Mouse (Mus musculus): ENCODE measurements around the gene Ly6g5b. TPM values are rescaled to one million over a fixed set of nuclear protein-coding genes. Genes with fewer than 3 reads are reported as not detected.

Ly6g5b gene
- polyA plus RNA-seq (2012; fragmentation: generic; extraction: Trizol) = 0.28 TPM
- long read RNA-seq, experiment 1 = 0 reads
- long read RNA-seq, experiment 2 = 0 reads

- H3K4me3 ChIP-seq (ENCODE audit: insufficient read depth, poor library complexity, severe bottlenecking) = no peak within 1 kb of the TSS
- peaks cover 9% of the 10 kb centered on the region for H3K79me3 ChIP-seq (ENCODE audit: low read depth)
- peaks cover 20% of the 10 kb centered on the region for H3K79me2 ChIP-seq (ENCODE audit: control insufficient read depth, insufficient read depth)
- H3K27me3 ChIP-seq (ENCODE audit: control insufficient read depth, insufficient read depth, insufficient read length) = no peaks in the 10 kb centered on the region
- H3ac ChIP-seq (ENCODE audit: control insufficient read depth, insufficient read length, low read depth) = no peak within 1 kb of the TSS
- no peak for TF ChIP-seq MAX (IDR thresholded peaks at IDR 0.05)
- TF ChIP-seq FOSL1 (IDR thresholded peaks at IDR 0.05; ENCODE audit: insufficient read depth, low read length, poor library complexity, severe bottlenecking) = no peak
- TF ChIP-seq MYOD1 (IDR thresholded peaks at IDR 0.05; ENCODE audit: control insufficient read depth, insufficient read length, low read depth) = no peak
- TF ChIP-seq CTCF (IDR thresholded peaks at IDR 0.05; ENCODE audit: control insufficient read depth, insufficient read depth, insufficient read length) = no peak
- TF ChIP-seq CEBPB (IDR thresholded peaks at IDR 0.05; ENCODE audit: low read depth) = no peak
- TF ChIP-seq MYOG (IDR thresholded peaks at IDR 0.05; ENCODE audit: control insufficient read depth, extremely low read depth, insufficient read length) = no peak
- TF ChIP-seq USF1 (IDR thresholded peaks at IDR 0.05; ENCODE audit: low read depth) = no peak
- peaks cover 49% of the 10 kb centered on the region for H3K36me3 ChIP-seq (ENCODE audit: control insufficient read depth, insufficient read depth)
Observed at GRCm38 (mm10) chr17:35115046-35116019, at the start of gene Ly6g5b. Gene Ly6g5b, minus strand, starts transcription at chr17:35115428.

- H3K79me2 ChIP-seq (ENCODE audit: control insufficient read depth, insufficient read depth) = peaks cover 68% of the 10 kb centered on the region
- peaks cover 41% of the 10 kb centered on the region for H3K36me3 ChIP-seq (ENCODE audit: control insufficient read depth, insufficient read depth)
- no peaks in the 10 kb centered on the region for H3K27me3 ChIP-seq (ENCODE audit: control insufficient read depth, insufficient read depth, insufficient read length)
- H3K4me3 ChIP-seq (ENCODE audit: insufficient read depth, poor library complexity, severe bottlenecking) = peak overlapping the region; percentile 96
- H3ac ChIP-seq (ENCODE audit: control insufficient read depth, insufficient read length, low read depth) = peak overlapping the region; percentile 100
- TF ChIP-seq FOSL1 (IDR thresholded peaks at IDR 0.05; ENCODE audit: insufficient read depth, low read length, poor library complexity, severe bottlenecking) = no peak
- no peak for TF ChIP-seq MYOG (IDR thresholded peaks at IDR 0.05; ENCODE audit: control insufficient read depth, extremely low read depth, insufficient read length)
- TF ChIP-seq USF1 (IDR thresholded peaks at IDR 0.05; ENCODE audit: low read depth) = no peak
- TF ChIP-seq MYOD1 (IDR thresholded peaks at IDR 0.05; ENCODE audit: control insufficient read depth, insufficient read length, low read depth) = no peak
- TF ChIP-seq MAX (IDR thresholded peaks at IDR 0.05) = no peak
- no peak for TF ChIP-seq CEBPB (IDR thresholded peaks at IDR 0.05; ENCODE audit: low read depth)
- no peak for TF ChIP-seq CTCF (IDR thresholded peaks at IDR 0.05; ENCODE audit: control insufficient read depth, insufficient read depth, insufficient read length)
- peaks cover 51% of the 10 kb centered on the region for H3K79me3 ChIP-seq (ENCODE audit: low read depth)
Observed at GRCm38 (mm10) chr17:35164218-35164567, 49.0 kb upstream of the Ly6g5b start.

- H3K79me2 ChIP-seq (ENCODE audit: control insufficient read depth, insufficient read depth) = peaks cover 75% of the 10 kb centered on the region
- peak overlapping the region; percentile 96 for H3K4me3 ChIP-seq (ENCODE audit: insufficient read depth, poor library complexity, severe bottlenecking)
- no peak for TF ChIP-seq CTCF (IDR thresholded peaks at IDR 0.05; ENCODE audit: control insufficient read depth, insufficient read depth, insufficient read length)
- no peak for TF ChIP-seq MYOG (IDR thresholded peaks at IDR 0.05; ENCODE audit: control insufficient read depth, extremely low read depth, insufficient read length)
- TF ChIP-seq MAX (IDR thresholded peaks at IDR 0.05) = no peak
- no peak for TF ChIP-seq CEBPB (IDR thresholded peaks at IDR 0.05; ENCODE audit: low read depth)
- TF ChIP-seq MYOD1 (IDR thresholded peaks at IDR 0.05; ENCODE audit: control insufficient read depth, insufficient read length, low read depth) = no peak
- no peak for TF ChIP-seq FOSL1 (IDR thresholded peaks at IDR 0.05; ENCODE audit: insufficient read depth, low read length, poor library complexity, severe bottlenecking)
- no peak for TF ChIP-seq USF1 (IDR thresholded peaks at IDR 0.05; ENCODE audit: low read depth)
- no peaks in the 10 kb centered on the region for H3K27me3 ChIP-seq (ENCODE audit: control insufficient read depth, insufficient read depth, insufficient read length)
- H3ac ChIP-seq (ENCODE audit: control insufficient read depth, insufficient read length, low read depth) = peak overlapping the region; percentile 100
- H3K36me3 ChIP-seq (ENCODE audit: control insufficient read depth, insufficient read depth) = peaks cover 48% of the 10 kb centered on the region
- H3K79me3 ChIP-seq (ENCODE audit: low read depth) = peaks cover 54% of the 10 kb centered on the region
Observed at GRCm38 (mm10) chr17:35163326-35164081, 48.3 kb upstream of the Ly6g5b start.

GRCm38 (mm10) chr17:35162730-35163129 is 47.5 kb upstream of the Ly6g5b start:
- Histone ChIP-seq H3ac (ENCODE audit: control insufficient read depth, insufficient read length, low read depth) (peak overlapping the region; percentile 62), H3K36me3 (ENCODE audit: control insufficient read depth, insufficient read depth) (peaks cover 55% of the 10 kb centered on the region), H3K4me3 (ENCODE audit: insufficient read depth, poor library complexity, severe bottlenecking) (peak overlapping the region; percentile 96), H3K79me3 (ENCODE audit: low read depth) (peaks cover 54% of the 10 kb centered on the region), H3K79me2 (ENCODE audit: control insufficient read depth, insufficient read depth) (peaks cover 83% of the 10 kb centered on the region), H3K27me3 (ENCODE audit: control insufficient read depth, insufficient read depth, insufficient read length) (no peaks in the 10 kb centered on the region)
- no peak for TF ChIP-seq MYOG (IDR thresholded peaks at IDR 0.05; ENCODE audit: control insufficient read depth, extremely low read depth, insufficient read length)
- no peak for TF ChIP-seq CEBPB (IDR thresholded peaks at IDR 0.05; ENCODE audit: low read depth)
- no peak for TF ChIP-seq CTCF (IDR thresholded peaks at IDR 0.05; ENCODE audit: control insufficient read depth, insufficient read depth, insufficient read length)
- TF ChIP-seq MYOD1 (IDR thresholded peaks at IDR 0.05; ENCODE audit: control insufficient read depth, insufficient read length, low read depth) = no peak
- no peak for TF ChIP-seq FOSL1 (IDR thresholded peaks at IDR 0.05; ENCODE audit: insufficient read depth, low read length, poor library complexity, severe bottlenecking)
- TF ChIP-seq MAX (IDR thresholded peaks at IDR 0.05) = no peak
- no peak for TF ChIP-seq USF1 (IDR thresholded peaks at IDR 0.05; ENCODE audit: low read depth)

GRCm38 (mm10) chr17:35162121-35162520 is 46.9 kb upstream of the Ly6g5b start:
- no peaks in the 10 kb centered on the region for H3K27me3 ChIP-seq (ENCODE audit: control insufficient read depth, insufficient read depth, insufficient read length)
- TF ChIP-seq MYOG (IDR thresholded peaks at IDR 0.05; ENCODE audit: control insufficient read depth, extremely low read depth, insufficient read length) (no peak), CEBPB (IDR thresholded peaks at IDR 0.05; ENCODE audit: low read depth) (no peak), USF1 (IDR thresholded peaks at IDR 0.05; ENCODE audit: low read depth) (no peak), MAX (IDR thresholded peaks at IDR 0.05) (no peak), FOSL1 (IDR thresholded peaks at IDR 0.05; ENCODE audit: insufficient read depth, low read length, poor library complexity, severe bottlenecking) (no peak), MYOD1 (IDR thresholded peaks at IDR 0.05; ENCODE audit: control insufficient read depth, insufficient read length, low read depth) (no peak), CTCF (IDR thresholded peaks at IDR 0.05; ENCODE audit: control insufficient read depth, insufficient read depth, insufficient read length) (no peak)
- H3ac ChIP-seq (ENCODE audit: control insufficient read depth, insufficient read length, low read depth) = no peak overlapping the region
- H3K36me3 ChIP-seq (ENCODE audit: control insufficient read depth, insufficient read depth) = peaks cover 61% of the 10 kb centered on the region
- H3K79me2 ChIP-seq (ENCODE audit: control insufficient read depth, insufficient read depth) = peaks cover 89% of the 10 kb centered on the region
- H3K4me3 ChIP-seq (ENCODE audit: insufficient read depth, poor library complexity, severe bottlenecking) = no peak overlapping the region
- peaks cover 60% of the 10 kb centered on the region for H3K79me3 ChIP-seq (ENCODE audit: low read depth)

Data from C2C12 (cell line).